ENCODE assay signal across 8 mouse cellular contexts in genomic region chr1:90838221-90838620, GRCm38 (mm10). TPM values are rescaled to one million over a fixed set of nuclear protein-coding genes. Genes with fewer than 3 reads are reported as not detected.
DNase-seq lines count a peak whose midpoint lies in the region; ATAC-seq and TF ChIP-seq lines count a peak whose summit lies in the region.

No protein-coding gene starts in this region.

- H3K36me3 ChIP-seq in kidney, adult 2 months (ENCODE audit: control insufficient read depth, insufficient read depth, low read length) = no peaks in the 10 kb centered on the region
- no peaks in the 10 kb centered on the region for H3K36me3 ChIP-seq in kidney, embryonic 15.5 days
- no peaks in the 10 kb centered on the region for H3K36me3 ChIP-seq in intestine, embryonic 15.5 days
- H3K36me3 ChIP-seq in limb, embryonic 12.5 days = no peaks in the 10 kb centered on the region
- H3K36me3 ChIP-seq in stomach, embryonic 16.5 days (ENCODE audit: control insufficient read depth, insufficient read depth, low read length) = no peaks in the 10 kb centered on the region

- no peak for TF ChIP-seq POLR2A in kidney, adult 2 months (IDR thresholded peaks at IDR 0.05; ENCODE audit: low read depth, low read length)

- no peak for TF ChIP-seq CTCF in kidney, adult 2 months (conservative IDR thresholded peaks at IDR 0.05; ENCODE audit: insufficient read depth, insufficient read length, low read depth, low read length)

- peaks cover 2% of the 10 kb centered on the region; the same call in 1 of the 2 replicates for H3K4me1 ChIP-seq in kidney, adult 2 months (ENCODE audit: control insufficient read depth, insufficient read depth, low read length)
- H3K4me1 ChIP-seq in kidney, embryonic 15.5 days = peaks cover 7% of the 10 kb centered on the region
- peaks cover 14% of the 10 kb centered on the region; the same call in 1 of the 2 replicates for H3K4me1 ChIP-seq in intestine, embryonic 15.5 days (replicated peaks)
- H3K4me1 ChIP-seq in limb, embryonic 12.5 days (replicated peaks) = peaks cover 74% of the 10 kb centered on the region
- peaks cover 10% of the 10 kb centered on the region; the same call in 1 of the 2 replicates for H3K4me1 ChIP-seq in stomach, embryonic 16.5 days (ENCODE audit: control insufficient read depth, insufficient read depth, low read length)

- no peak overlapping the region for H3K4me2 ChIP-seq in kidney, embryonic 15.5 days
- peak overlapping the region; percentile 28; the same call in 1 of the 2 replicates for H3K4me2 ChIP-seq in intestine, embryonic 15.5 days (replicated peaks)
- H3K4me2 ChIP-seq in limb, embryonic 12.5 days = peak overlapping the region; percentile 23
- H3K4me2 ChIP-seq in stomach, embryonic 16.5 days (ENCODE audit: low read depth, low read length) = peak overlapping the region; percentile 27; the same call in 1 of the 2 replicates

- H3K9me3 ChIP-seq in kidney, embryonic 15.5 days (replicated peaks) = no peaks in the 10 kb centered on the region
- no peaks in the 10 kb centered on the region for H3K9me3 ChIP-seq in intestine, embryonic 15.5 days
- H3K9me3 ChIP-seq in limb, embryonic 12.5 days = no peaks in the 10 kb centered on the region
- no peaks in the 10 kb centered on the region for H3K9me3 ChIP-seq in stomach, embryonic 16.5 days (replicated peaks; ENCODE audit: control insufficient read depth, low read length)

- peak; percentile 33 for DNase-seq in kidney, adult 2 months
- peak; percentile 45 to 53 for DNase-seq in frontal cortex, postnatal 14 days (ENCODE audit: low spot score in 2 of 2)
- DNase-seq in B cell, adult 2 months = no peak

- no peaks in the 10 kb centered on the region for H3K27me3 ChIP-seq in kidney, adult 2 months (replicated peaks; ENCODE audit: control insufficient read depth, insufficient read depth, low read length)
- H3K27me3 ChIP-seq in kidney, embryonic 15.5 days = no peaks in the 10 kb centered on the region
- H3K27me3 ChIP-seq in intestine, embryonic 15.5 days (replicated peaks) = no peaks in the 10 kb centered on the region
- H3K27me3 ChIP-seq in limb, embryonic 12.5 days = no peaks in the 10 kb centered on the region
- no peaks in the 10 kb centered on the region for H3K27me3 ChIP-seq in stomach, embryonic 16.5 days (ENCODE audit: control insufficient read depth, insufficient read depth, low read length)

- H3K4me3 ChIP-seq in kidney, adult 2 months (ENCODE audit: insufficient read depth, low read depth, low read length) = no peak overlapping the region
- no peak overlapping the region for H3K4me3 ChIP-seq in kidney, embryonic 15.5 days (replicated peaks)
- H3K4me3 ChIP-seq in intestine, embryonic 15.5 days (replicated peaks) = no peak overlapping the region
- no peak overlapping the region for H3K4me3 ChIP-seq in limb, embryonic 12.5 days (replicated peaks)
- no peak overlapping the region for H3K4me3 ChIP-seq in stomach, embryonic 16.5 days (replicated peaks; ENCODE audit: low read length)

- no peak for ATAC-seq in kidney, embryonic 15.5 days (replicated peaks; ENCODE audit: low FRiP score)
- no peak for ATAC-seq in intestine, embryonic 15.5 days
- no peak; the same call in 1 of the 2 replicates for ATAC-seq in limb, embryonic 12.5 days (ENCODE audit: insufficient number of reproducible peaks, insufficient read depth, low FRiP score, low TSS enrichment, low read depth)
- ATAC-seq in stomach, embryonic 16.5 days (ENCODE audit: insufficient read depth, low FRiP score) = no peak
- no peak for ATAC-seq in inflammation-experienced regulatory T-cells, adult 6 months

- 41% methylated on average over 12 of the region's 12 CpGs for WGBS in kidney, adult 2 months
- 56% methylated on average over 12 of the region's 12 CpGs for WGBS in kidney, embryonic 15.5 days
- 50% methylated on average over 12 of the region's 12 CpGs for WGBS in intestine, embryonic 15.5 days
- WGBS in limb, embryonic 12.5 days = 26% methylated on average over 12 of the region's 12 CpGs
- 58% methylated on average over 12 of the region's 12 CpGs for WGBS in stomach, embryonic 16.5 days

- no peak overlapping the region for H3K9ac ChIP-seq in kidney, embryonic 15.5 days
- H3K9ac ChIP-seq in intestine, embryonic 15.5 days = no peak overlapping the region
- no peak overlapping the region for H3K9ac ChIP-seq in limb, embryonic 12.5 days (replicated peaks)
- peak overlapping the region; percentile 27 for H3K9ac ChIP-seq in stomach, embryonic 16.5 days (ENCODE audit: low read length)

- H3K27ac ChIP-seq in kidney, adult 2 months (ENCODE audit: insufficient read depth, low read depth, low read length) = no peak overlapping the region
- H3K27ac ChIP-seq in kidney, embryonic 15.5 days = no peak overlapping the region
- peak overlapping the region; percentile 70 for H3K27ac ChIP-seq in intestine, embryonic 15.5 days
- H3K27ac ChIP-seq in limb, embryonic 12.5 days = peak overlapping the region; percentile 87
- H3K27ac ChIP-seq in stomach, embryonic 16.5 days (ENCODE audit: low read length) = peak overlapping the region; percentile 75

RNA-seq across cellular contexts. Expression of gene Col6a3, which starts 5.5 kb away (rescaled TPM):
- polyA plus RNA-seq in kidney, adult 2 months (2012; rRNA removed) = 15.3 and 17.4 TPM in 2 replicates
- polyA plus RNA-seq in kidney, embryonic 15.5 days (2015; fragmentation: Nextera tagmentation; extraction: Ambion mirVana) = 27.1 and 39.0 TPM in 2 replicates
- polyA plus RNA-seq in intestine, embryonic 15.5 days (2015; fragmentation: Nextera tagmentation; extraction: Ambion mirVana) = 73.2 and 74.5 TPM in 2 replicates
- 27.4 and 28.2 TPM in 2 replicates for polyA plus RNA-seq in limb, embryonic 12.5 days (2016; fragmentation: Nextera tagmentation; extraction: Ambion mirVana)
- polyA plus RNA-seq in stomach, embryonic 16.5 days (2015; fragmentation: Nextera tagmentation; extraction: Ambion mirVana) = 144 and 162 TPM in 2 replicates
- polyA plus RNA-seq in inflammation-experienced regulatory T-cells, adult 6 months (2017; shearing (Covaris generic)) = under 1 TPM in 1 of 3 experiments, not detected in 2; 0.08 TPM

Comparison
In these comparisons a context has a peak if more than half of its experiments do, and no peak if none do; other contexts are left out.
1. DNase-seq: peak in kidney, adult 2 months (single experiment) and frontal cortex, postnatal 14 days (2 of 2); none in B cell, adult 2 months (0 of 2).
2. H3K27ac ChIP-seq: peak in intestine, embryonic 15.5 days (single experiment), limb, embryonic 12.5 days (single experiment) and stomach, embryonic 16.5 days (single experiment); none in kidney, adult 2 months (single experiment) and kidney, embryonic 15.5 days (single experiment).
3. RNA of gene Col6a3, which starts 5.5 kb away (polyA plus RNA-seq): 144 to 162 TPM in stomach, embryonic 16.5 days, 73.2 to 74.5 TPM in intestine, embryonic 15.5 days, 27.1 to 39.0 TPM in kidney, embryonic 15.5 days, 27.4 to 28.2 TPM in limb, embryonic 12.5 days and 15.3 to 17.4 TPM in kidney, adult 2 months; 0.08 TPM in inflammation-experienced regulatory T-cells, adult 6 months; every median in the first group is over 10 times any median in the second.